Mouse (Mus musculus) kidney, adult 11 months (tissue): ENCODE data around the gene Fas.

Experiments used
- DNase-seq: peaks from one replicate; pipeline ENCODE4 v3.0.0; 2022

Fas gene

DNA sequence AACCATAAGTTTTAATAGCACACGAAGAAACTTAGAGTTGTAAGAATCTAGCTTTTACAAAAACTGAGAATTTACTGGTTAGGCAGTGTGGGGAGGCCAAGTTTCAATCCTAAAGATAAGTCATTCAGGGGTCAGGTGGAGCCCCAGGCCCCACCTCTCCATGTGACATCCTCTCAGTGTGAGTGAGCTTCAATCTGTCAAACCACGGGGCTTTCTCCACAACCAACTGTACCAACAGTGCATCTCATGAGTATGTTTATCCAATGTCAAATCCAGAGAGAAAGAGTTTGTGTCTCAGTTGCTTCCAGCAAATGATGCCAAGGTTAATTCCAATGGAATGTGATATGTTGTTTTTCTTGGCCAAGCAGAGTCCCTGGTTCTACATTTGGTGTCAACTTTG, 5.6 kb upstream of the Fas start:
- DNase-seq = no peak

DNA sequence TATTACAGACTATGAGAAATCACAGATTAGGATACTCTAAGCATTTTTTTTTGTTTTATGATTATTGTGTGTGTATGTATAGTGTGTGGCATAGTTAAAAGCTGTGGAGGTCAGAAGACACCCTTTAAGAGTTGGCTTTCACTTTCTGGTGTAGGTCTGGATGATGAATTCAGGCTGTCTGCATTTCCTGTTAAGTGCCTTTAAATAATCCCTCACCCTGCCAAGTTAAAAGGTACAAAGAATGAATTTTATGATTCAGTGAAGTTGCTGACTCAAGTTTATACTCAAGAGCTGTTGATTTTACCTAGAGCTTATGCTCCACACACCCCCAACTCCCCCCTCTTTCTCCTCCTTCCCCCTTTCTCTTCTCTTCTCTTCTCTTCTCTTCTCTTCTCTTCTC, 3.2 kb upstream of the Fas start:
- no peak for DNase-seq

DNA sequence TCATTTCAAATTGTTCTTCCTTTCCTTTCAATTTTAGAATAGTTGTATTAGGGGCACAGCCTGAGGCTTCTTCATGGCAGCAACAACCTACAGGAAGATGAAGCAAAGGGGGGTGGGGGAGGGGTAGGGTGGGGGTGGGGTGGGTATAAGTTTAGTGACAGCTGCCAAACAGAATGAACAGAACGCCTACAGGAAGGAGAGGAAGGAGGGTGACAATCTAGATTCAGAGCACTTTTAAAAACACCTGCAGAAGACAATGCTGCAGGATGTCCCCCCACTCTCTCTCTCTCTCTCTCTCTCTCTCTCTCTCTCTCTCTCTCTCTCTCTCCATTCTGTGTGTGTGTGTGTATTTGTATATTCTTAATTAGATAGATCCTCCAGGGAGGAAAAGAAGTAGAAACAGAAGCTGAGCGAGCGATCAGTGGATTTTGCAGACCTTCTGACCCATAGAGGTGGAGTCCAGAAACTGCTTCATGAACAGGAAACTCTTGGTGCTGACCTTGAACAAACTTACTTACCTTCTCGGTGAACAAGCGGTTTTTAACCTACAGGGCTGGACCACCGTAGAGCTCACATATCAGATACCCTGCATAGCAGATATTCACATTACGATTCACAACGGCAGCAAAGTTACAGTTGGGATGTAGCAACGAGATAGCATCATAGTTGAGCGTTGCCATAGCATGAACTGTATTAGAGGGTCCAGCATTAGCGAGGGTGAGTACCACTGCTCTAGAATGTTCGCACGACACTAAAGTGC, 2.6 kb upstream of the Fas start:
- no peak for DNase-seq

DNA sequence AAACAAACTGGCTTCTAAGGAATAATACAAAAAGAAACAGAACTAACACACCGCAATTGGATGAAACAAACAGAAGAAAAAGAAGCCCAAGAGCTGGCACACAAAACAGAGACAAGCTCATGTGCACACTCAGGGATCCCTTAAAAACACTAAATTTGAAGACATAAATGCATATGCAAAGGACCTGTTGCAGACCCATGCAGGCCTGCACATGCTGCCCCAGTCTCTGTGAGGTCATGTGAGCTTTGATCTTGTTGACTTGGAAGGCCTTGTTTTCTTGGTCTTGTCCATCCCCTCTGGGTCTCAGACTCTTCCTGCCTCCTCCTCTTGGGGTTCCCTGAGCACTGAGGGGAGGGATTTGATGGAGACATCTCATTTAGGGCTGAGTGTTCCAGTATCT, 1.8 kb upstream of the Fas start:
- DNase-seq = no peak

DNA sequence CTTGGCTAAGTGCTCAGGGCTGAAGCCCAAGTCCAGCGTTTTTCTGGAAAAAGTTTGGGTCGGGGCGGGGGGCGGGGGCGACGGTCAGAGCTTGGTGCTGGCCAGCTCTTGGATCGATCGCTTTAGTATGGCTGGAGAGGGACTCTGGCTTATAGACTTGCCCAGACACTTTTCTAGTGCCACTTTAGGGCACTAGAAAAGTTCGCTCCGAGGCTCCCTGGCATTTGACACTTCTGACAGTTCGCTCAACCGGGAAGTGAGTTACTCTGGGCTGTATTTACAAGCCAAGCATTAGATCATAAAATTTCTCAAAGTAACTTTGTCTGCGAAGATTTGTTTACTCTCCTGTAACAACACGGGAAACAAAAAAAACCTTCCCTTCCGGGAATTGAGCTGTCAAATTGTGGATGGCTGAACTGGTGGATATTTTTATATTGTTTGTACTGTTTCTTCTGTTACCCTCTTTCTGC, 441 bp downstream of the Fas start:
- peak; percentile 18 for DNase-seq

DNA sequence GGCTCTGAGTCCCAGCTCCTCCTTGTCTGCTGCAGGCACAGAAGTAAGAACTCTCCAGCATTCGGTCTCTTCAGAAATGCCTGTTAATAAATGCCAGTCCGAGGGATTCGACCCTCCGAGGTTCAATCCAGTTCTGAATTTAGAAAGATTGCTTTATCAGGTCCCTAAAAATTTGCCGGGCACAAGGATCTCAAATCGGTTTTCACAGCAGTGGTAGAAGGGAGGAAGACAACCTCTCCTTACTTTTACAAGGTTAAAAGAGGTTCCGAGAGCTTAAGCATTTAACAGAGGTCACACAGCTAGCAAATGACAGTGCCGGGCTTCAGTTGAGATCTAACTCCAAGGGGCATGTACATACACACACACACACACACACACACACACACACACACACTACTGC, 913 bp downstream of the Fas start:
- DNase-seq = no peak

DNA sequence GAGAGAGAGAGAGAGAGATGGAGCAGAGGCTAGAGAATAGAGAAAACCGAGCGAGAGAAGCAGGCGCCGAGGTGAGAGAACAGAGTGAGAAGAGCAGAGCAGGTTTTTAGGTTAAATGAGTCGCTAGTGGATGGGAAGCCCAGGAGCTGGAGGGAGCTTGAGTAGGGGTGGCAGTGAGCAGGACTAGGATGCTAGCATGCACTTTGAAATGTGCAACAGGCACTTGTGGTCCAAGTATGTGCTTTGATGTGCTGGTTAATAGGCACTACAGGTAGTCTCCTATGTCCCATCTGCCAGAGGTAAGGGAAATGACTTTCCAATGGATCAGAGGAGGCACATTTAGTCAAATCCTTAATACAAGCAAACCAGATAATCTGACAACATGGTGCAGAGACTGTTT, 1.5 kb downstream of the Fas start:
- DNase-seq = no peak

DNA sequence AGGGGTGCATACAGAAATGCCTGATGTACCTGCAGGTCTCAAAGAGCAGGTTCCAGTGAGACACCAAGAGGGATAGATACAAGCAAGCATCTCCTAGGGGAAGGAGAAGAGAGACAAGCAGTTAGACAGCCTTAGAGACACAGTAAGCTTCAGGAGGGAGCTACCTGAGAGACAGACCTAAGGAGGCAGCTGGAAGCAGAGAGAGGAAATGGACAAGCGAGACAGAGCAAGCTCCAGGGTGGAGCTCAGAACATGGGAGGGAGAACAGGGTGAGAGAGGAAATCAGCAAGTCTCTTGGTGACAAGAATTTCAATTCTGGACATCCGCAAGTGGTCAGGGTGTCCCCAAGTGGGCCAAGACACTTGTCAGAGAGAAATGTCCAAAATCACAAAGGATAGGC, 2.2 kb downstream of the Fas start:
- no peak for DNase-seq

DNA sequence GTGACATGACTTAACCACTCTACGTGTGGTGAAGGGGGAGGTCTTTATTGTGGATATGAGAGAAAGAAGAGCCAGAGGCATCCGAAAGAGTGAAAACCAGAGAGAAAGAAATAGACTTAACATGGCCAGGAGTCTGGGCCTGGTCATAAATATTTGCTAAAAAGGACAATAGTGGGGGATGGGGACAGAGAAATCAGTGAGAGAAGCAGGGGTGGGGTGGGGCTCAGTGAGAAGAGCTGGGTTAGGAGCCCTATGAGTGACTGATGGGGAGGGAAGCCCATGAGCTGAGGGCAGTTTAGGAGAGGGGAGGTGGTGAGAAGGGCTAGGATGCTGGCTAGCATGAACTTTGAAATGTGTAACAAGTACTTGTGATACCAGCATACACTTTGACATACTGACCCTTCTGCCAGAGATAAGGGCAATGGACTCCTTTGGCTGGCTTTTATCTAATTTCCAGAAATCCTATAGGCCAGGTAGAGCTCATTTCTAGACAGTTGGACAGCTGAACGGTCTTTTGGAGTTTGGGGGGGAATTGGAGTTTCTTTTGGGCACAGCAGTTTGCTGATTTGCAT, 3.0 kb downstream of the Fas start:
- no peak for DNase-seq

DNA sequence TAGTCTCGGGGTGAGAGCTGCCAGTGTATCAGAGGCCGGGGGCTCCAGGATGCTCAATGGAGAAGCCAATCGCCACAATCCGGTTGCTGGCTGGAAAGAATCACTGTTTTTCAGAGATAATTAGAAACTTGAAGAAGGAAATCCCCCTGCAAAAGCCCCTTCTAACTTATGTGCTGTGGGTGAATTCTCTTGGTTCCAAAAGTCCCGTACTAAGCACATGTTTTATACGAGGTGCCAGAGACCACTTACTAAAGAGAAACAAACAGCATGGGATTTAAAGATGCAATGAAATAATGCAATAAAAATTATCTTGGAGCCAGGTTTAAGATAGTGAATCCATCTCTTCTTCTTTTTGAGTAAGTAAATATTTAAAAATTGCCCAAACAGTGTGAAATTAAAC, 5.0 kb downstream of the Fas start:
- DNase-seq = no peak

DNA sequence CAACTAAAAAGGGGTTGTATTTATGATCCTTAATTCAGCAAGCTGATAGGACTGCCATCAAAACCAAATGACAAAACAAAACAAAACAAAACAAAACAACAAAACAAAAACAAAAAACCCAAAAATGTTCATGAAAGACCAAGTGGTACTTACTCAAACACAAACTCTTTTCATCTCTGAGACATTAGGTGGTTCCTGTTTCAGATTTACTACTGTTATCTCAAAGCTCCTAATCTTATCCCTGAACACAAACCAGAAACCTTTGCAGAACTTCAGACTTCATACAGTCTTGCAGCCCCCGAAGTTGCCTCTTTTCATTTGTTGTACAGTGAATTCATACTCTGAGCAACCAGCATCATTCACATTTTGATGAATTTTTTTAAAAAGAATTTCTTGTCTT, 8.1 kb downstream of the Fas start:
- DNase-seq = no peak

DNA sequence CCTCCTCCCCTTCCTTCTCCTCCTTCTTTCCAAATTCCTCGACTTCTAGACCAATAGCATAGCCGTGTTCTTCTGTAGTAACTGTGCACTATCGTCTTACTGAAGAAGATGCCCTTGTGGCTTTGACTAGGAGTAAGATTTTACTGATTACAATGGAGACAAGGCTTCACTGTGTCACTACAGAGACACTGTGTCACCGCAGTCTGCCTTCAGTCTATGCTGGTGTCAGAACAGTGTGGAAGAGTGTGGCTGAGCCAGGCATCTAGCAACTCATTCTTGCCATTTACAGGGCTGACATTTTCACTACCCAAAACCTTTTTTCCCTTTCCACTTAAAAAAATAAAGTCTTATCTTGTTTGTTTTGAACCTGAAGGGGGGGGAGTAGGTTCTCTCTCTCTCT, 8.8 kb downstream of the Fas start:
- no peak for DNase-seq

DNA sequence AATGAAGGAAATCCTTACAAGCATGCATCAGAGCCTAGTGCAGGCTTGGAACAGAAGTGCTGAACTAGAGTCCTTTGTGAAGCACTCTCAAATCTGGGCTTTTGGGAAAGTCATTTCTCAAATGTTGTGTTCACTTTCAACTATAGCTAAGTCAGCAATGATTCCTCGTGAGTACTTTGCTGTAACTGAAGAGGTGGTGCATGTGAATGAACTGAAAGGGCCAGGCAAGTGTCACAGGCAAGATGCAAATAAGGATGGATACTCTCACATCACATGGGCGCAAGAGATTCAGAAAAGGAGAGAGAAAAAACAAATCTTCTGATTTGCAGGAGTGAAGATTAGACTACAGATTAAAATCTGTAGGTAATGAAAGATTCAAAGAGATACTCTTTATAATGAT, 10.0 kb downstream of the Fas start:
- DNase-seq = no peak

DNA sequence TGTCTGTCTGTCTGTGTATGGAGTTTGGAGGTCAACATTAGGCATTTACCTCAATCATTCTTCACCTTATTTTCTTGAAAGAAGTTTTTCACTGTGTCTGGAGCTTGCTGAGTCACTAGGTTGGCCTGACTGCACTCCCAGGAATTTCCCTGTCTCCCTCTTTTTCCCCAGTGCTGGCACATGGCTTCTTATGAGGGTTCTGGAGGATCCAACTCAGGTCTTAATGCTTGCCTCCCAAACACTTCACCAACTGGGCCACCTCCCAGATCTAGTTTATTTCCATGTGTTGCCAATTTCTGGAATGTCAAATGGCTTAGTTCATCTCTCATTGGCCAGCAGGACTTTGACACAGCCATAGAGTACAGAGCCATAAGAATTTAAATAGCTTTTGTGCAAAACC, 14.5 kb downstream of the Fas start:
- no peak for DNase-seq

DNA sequence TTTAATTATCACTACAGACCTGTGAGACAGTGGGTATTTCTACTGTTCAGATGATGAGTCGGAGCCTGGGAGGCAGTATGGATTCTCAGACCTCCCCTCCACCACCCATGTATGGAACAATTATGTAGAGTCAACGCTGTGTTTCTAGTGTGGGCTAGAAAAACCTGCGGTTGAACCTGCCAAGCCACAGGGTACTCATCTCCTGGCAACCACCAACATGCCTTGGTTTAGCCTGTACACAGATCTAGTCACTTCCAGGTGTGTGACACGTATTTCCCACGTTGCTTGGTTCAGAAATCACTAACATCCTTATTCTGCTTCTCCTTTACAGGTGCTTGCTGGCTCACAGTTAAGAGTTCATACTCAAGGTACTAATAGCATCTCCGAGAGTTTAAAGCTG, 16.3 kb downstream of the Fas start:
- no peak for DNase-seq

DNA sequence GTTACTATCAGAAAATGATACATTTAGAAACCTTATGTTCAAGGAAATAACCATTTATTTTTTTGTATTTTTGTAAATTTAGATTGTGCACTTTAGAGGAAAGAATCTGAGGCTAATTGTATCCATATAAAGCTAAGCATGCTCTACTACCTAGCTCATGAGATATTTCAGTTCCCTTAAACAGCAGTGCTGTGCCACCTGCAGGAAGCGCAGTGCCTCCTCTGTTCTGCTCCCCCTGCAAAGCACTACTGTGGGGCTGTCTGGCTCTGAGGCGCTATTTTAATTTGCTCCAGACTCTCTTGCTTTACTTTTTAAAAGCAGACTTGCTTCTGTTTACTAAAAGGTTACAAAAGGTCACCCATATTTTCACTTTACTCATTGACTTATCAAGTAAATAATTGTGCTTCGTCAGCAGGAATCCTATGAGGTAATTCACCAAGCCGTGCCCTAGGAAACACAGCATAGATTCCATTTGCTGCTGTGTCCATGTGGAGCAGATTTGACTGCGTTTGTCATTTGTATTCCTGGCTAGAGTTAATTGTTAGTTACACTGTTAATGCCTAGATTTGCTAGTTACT, 21.8 kb downstream of the Fas start:
- no peak for DNase-seq

DNA sequence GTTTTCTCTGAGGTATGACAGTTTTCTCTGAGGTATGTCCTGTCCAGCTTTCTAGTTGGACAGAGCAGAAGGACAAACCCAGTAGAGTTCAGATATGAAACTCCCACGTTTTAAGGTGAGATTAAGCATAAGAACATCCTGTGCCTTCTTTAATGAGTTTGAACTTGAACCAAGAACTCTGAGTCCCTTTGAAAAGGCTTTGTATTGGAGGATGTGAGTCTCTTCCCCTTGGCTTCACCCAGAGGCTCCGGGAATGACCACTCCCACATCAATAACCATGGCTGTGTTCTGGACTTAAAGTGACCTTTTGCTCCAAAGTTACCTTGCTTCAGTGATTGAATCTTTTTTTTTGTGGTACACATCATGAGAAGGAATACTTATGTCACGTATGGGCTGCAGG, 37.6 kb downstream of the Fas start:
- no peak for DNase-seq

DNA sequence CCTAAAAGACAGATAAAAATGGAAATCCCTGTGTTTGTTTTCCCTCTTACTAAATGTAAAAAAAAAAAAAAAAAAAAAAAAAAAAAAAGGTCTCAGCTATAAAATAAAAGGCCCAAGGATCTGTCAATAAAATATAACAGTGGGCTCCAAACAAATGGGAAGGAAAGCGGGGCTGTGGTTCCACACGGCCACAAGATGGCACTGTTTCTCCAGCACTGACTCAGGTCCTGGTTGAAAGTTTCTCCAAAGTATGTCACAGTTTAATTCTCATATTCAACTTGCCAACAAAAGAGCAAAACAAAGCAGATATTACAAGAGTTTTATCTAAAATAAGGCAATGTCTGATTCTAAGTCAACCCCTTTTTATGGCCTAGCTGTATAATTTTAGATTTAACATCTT, 43.8 kb downstream of the Fas start:
- DNase-seq = peak; percentile 49

DNA sequence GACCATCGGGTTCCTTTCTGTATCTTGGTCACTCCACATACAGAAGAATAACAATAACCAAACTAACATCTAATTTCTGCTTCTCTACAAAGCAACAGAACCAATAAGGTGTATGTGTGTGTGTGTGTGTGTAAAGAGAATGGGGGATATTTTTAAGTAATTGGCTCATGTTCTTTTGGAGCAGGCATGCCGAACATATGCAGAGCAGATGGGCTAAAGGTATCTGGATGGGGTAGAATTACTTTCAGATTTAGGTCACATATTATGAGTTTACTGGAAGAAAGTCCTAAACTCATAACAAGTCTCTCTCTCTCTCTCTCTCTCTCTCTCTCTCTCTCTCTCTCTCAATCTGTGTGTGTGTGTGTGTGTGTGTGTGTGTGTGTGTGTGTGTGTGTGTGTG, 54.2 kb downstream of the Fas start:
- DNase-seq = no peak

DNA sequence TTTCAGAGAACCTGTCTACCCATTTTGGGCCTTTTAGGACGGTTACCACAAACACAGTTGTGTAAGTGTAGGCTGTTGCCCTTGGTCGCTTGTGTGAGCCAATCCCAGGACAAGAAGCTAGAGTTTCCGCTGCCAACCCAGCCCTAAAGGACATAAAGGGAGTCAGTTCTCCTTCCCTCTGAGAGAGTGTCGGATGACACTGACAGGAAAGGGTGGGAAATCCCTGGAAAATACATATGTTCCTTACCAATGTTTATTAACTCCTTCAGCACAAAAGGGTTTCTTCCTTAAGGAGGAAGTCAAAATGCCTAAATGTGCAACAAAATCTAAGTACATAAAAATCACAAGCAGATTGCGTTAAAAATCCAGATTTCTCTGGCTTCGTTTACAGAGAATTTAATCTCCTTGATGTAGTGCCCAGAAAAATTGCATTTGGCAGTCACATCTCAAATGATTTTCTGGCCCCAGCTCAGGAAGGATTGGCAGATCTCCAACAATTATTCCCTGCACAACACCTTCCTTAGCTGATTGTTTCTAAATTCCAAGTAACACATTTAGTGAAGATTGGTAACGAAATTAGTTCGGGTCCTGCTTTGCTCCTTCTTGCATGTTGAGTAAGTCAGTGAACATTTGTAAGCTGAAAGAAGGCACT, 55.3 kb downstream of the Fas start:
- no peak for DNase-seq

DNA sequence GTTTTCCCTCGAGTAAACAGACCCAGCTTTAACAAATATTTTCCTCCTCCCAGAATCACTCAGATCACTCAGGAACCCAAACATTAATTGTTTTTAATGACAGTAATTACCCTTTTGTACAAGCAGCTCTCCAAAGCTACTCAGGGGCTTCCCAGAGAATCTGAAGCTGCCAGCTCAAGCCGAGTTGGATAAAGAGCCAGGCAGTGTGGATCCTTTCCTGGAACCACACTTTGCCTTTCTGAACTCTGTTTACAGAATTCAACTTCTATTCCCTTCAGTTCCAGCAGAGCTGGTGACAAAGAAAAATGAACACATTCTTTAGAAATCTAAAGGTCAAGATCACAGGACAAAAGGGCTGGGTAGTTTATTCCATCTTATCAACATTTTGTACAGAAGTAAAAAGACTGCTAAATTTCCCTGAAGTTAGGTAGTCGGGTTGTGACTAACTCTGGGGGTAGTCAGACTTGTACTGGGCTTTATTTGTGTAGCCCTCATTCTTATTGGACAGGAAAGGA, 62.9 kb downstream of the Fas start:
- no peak for DNase-seq

DNA sequence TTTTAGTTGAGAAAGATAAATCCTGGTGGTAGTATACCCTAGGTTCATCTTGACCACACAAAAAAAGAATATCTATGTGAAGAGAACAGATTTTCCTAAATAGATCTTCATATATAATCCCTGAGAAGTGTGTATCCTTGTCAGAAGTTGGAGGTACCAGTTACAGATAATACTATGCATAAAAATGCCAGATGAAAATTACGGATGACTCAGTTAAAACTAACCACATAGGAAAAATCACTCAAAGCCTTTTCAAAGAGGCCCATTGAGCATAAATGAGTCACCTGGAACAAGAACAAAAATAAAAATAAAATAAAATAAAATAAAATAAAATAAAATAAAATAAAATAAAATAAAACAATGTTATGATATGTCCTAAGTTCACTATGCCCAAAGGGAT, 72.2 kb downstream of the Fas start:
- no peak for DNase-seq

DNA sequence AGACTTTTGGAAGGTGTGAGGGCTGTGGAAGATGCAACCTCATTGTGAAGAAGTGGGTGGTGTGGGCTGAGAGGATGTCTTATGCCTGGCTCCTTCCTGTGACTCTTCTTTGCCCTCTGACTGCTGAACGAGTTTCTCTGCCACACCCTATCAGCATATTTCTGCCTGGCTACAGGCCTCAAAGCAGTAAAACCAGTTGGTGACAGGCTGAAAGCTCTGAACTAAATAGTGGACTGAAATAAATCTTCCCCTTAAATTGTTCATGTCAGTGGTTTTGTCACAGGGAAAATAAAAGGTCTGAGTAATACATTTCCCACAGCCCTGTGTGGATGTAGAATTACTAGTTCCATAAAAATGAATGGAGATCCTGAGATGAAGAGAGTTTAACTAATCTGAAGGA, 79.1 kb downstream of the Fas start:
- DNase-seq = no peak

DNA sequence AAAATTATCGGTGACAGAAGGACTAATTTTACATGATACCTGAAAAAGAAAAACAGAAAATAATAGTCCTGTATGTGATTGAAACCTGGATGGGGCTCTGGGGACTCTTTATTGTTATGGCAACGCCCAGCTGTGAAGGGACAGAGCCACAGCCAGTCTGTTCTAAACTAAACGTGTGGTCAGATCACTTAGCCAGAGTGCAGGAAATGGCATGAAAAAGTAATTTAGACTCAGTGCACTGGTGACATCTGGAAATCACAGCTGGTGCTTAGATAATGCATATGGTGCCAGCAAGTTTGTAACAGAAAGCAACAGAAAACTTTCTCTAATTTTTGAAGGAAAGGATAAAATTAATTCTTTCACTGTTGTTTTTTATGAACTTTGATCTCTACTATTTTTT, 79.9 kb downstream of the Fas start:
- DNase-seq = no peak
